Mouse (Mus musculus): ENCODE results near the gene Shb. TPM values are rescaled to one million over a fixed set of nuclear protein-coding genes. Genes with fewer than 3 reads are reported as not detected.
A peak's percentile ranks its signal among the peaks of the same experiment; 100 is the strongest.

Gene Shb
- polyA plus RNA-seq, 1 experiment from 2014 or later: 7.2 TPM

DNA sequence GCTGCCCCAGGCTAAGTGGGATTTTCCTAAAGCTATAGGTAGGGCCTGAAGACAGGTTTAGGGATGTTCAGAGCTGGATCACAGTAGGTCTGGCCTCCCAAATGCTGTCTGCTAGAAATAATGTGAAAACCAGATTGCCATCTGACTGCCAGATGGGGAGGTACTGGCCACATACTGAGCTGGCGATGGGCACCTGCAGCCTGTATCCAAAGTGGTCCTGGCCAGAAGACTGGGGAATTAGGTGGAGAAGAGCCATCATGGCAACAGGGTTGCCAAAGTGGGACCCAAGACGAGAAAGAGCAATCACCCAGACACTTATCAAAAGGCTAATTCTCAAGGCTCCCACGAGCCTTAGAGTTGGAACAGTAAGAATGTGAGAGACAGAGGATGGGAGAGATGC, 6.1 kb downstream of the Shb start:
- ATAC-seq: no peak

DNA sequence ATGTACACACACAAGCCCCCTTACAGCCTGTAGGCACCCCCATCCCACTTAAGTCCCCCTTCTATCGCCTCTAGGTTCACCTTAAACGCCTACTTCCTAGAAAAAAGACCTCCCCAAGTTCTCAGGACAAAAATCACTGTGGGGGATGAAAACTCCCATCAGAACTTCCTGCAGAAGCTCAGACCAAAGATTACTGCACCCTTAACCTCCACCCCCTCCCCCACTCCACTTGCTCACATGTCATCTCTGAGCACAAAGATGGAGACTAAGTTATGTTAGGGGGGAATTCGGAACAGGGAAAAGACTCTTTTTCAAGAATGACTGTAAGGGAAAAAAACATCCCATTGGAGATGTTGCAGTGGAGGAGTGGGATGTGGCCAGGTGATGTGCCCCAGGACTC, 6.7 kb downstream of the Shb start:
- no peak overlapping the region for H3K27ac ChIP-seq
- peak overlapping the region; percentile 83 for H3K4me2 ChIP-seq
- 0 out of 2 replicates have a peak overlapping the region, but pooled peaks have one; percentile 30 for H3K9ac ChIP-seq
- ATAC-seq: no peak
- H3K9me3 ChIP-seq (replicated peaks): no peaks in the 10 kb centered on the region
- H3K4me3 ChIP-seq: peak overlapping the region; percentile 85; the same call in 1 of the 2 replicates
- H3K36me3 ChIP-seq (ENCODE audit: poor library complexity, severe bottlenecking): peaks cover 13% of the 10 kb centered on the region; the same call in 1 of the 2 replicates
- H3K4me1 ChIP-seq: peaks cover 77% of the 10 kb centered on the region
- 92% methylated on average over 3 of the region's 3 CpGs for WGBS
- no peaks in the 10 kb centered on the region for H3K27me3 ChIP-seq

More for the DNA sequence above, 6.1 kb downstream of the Shb start:
- no peaks in the 10 kb centered on the region for H3K27me3 ChIP-seq
- H3K27ac ChIP-seq: no peak overlapping the region
- peak overlapping the region; percentile 85 for H3K4me3 ChIP-seq
- H3K9me3 ChIP-seq (replicated peaks): no peaks in the 10 kb centered on the region
- peaks cover 80% of the 10 kb centered on the region for H3K4me1 ChIP-seq
- peaks cover 10% of the 10 kb centered on the region; the same call in 1 of the 2 replicates for H3K36me3 ChIP-seq (ENCODE audit: poor library complexity, severe bottlenecking)
- peak overlapping the region; percentile 30 for H3K9ac ChIP-seq
- H3K4me2 ChIP-seq: peak overlapping the region; percentile 83
- WGBS: 93% methylated on average over 3 of the region's 3 CpGs

DNA sequence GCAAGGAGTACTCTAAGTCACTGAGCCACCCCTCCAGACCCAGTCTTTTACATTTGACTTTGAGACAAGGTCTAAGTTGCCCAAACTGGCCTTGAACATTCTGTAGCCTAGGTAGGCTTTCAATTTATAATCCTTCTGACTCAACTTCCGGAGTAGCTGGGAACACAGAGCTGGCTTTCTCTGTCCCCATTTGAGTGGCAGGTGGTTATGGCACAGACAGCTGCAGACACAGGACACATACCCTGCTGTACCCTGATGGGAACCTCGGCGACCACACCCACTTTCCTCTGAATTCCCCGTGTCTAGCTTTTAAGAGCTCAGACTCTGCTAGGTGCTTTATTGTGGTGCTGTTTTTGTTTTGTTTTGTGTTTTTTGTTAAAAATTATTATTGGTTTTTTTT, 7.7 kb downstream of the Shb start:
- H3K27me3 ChIP-seq: no peaks in the 10 kb centered on the region
- no peak overlapping the region for H3K4me3 ChIP-seq
- WGBS: 88% methylated on average over 4 of the region's 4 CpGs
- H3K4me1 ChIP-seq: peaks cover 75% of the 10 kb centered on the region
- no peaks in the 10 kb centered on the region for H3K9me3 ChIP-seq (replicated peaks)
- no peak overlapping the region for H3K4me2 ChIP-seq
- ATAC-seq: no peak
- no peak overlapping the region for H3K9ac ChIP-seq
- peaks cover 13% of the 10 kb centered on the region; the same call in 1 of the 2 replicates for H3K36me3 ChIP-seq (ENCODE audit: poor library complexity, severe bottlenecking)
- no peak overlapping the region for H3K27ac ChIP-seq

DNA sequence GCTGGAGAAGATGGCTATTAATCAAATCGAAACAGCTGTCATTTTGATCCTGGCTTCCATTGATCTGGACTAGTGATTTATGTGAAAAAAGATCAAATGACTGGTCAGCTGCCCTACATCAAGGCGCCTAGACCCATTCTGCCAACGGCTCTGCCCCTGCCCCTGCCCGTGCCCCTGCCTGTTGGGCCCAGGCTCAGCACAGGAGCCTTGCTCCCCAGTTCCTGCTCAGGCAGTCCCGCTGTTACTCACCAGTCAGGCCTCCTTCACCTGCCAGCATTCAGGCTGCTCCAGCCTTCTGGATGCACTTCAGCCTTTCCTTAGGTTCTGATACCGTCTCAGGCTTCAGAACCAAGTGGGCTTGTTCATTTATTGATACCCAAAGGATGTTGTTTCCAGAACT, 8.9 kb downstream of the Shb start:
- Histone ChIP-seq H3K4me3 (no peak overlapping the region), H3K4me1 (peaks cover 65% of the 10 kb centered on the region), H3K4me2 (0 out of 2 replicates have a peak overlapping the region, but pooled peaks have one; percentile 15), H3K9me3 (replicated peaks) (no peaks in the 10 kb centered on the region), H3K27me3 (no peaks in the 10 kb centered on the region), H3K36me3 (ENCODE audit: poor library complexity, severe bottlenecking) (peaks cover 13% of the 10 kb centered on the region; the same call in 1 of the 2 replicates), H3K27ac (no peak overlapping the region), H3K9ac (no peak overlapping the region)
- WGBS: 85% methylated on average over 6 of the region's 6 CpGs
- no peak for ATAC-seq

DNA sequence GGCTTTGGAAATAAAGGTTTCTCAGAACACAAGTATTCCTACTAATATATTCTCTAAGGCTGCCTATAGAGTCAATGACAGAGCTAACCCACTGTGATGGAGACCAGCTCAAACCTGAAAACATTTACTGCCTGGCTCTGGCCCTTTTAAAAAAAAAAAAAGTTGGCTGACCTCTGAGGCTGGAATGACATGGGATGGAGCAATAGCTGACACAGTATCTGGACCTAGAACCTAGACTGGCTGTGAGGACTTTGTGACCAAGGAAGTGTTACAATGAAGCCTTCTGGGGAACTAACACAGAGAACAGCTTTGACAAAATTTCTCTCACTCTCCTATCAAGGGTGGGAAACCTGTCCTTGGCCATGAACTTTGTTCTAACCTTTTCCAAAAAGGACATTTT, 9.3 kb downstream of the Shb start:
- Histone ChIP-seq H3K4me2 (peak overlapping the region; percentile 7; the same call in 1 of the 2 replicates), H3K9ac (no peak overlapping the region), H3K4me1 (peaks cover 63% of the 10 kb centered on the region)

DNA sequence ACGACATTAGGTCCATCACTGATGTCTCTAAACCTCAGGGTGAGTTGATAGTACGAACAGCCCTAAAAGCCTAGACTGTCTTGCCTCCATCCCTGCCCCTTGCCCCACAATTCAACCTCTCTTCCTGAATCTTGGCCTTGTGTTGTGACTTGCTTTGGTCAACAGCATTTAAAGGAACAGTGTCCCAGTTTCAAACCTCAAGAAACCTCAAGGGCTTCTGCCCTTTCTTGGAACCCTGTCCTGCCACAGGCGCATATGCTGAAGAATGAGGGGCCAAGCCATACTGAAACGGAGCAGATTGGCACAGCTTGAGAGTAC, 9.7 kb downstream of the Shb start:
- Histone ChIP-seq H3K27ac (no peak overlapping the region), H3K4me1 (peaks cover 61% of the 10 kb centered on the region), H3K4me3 (no peak overlapping the region), H3K4me2 (peak overlapping the region; percentile 7), H3K9ac (no peak overlapping the region), H3K27me3 (no peaks in the 10 kb centered on the region), H3K9me3 (replicated peaks) (no peaks in the 10 kb centered on the region), H3K36me3 (ENCODE audit: poor library complexity, severe bottlenecking) (peaks cover 13% of the 10 kb centered on the region; the same call in 1 of the 2 replicates)
- no peak for ATAC-seq
- 84% methylated on average over 4 of the region's 4 CpGs for WGBS

More for the DNA sequence above, 9.3 kb downstream of the Shb start:
- no peak for ATAC-seq
- no peaks in the 10 kb centered on the region for H3K9me3 ChIP-seq (replicated peaks)
- no peaks in the 10 kb centered on the region for H3K27me3 ChIP-seq
- H3K27ac ChIP-seq: no peak overlapping the region
- no peak overlapping the region for H3K4me3 ChIP-seq
- H3K36me3 ChIP-seq (ENCODE audit: poor library complexity, severe bottlenecking): peaks cover 13% of the 10 kb centered on the region; the same call in 1 of the 2 replicates

DNA sequence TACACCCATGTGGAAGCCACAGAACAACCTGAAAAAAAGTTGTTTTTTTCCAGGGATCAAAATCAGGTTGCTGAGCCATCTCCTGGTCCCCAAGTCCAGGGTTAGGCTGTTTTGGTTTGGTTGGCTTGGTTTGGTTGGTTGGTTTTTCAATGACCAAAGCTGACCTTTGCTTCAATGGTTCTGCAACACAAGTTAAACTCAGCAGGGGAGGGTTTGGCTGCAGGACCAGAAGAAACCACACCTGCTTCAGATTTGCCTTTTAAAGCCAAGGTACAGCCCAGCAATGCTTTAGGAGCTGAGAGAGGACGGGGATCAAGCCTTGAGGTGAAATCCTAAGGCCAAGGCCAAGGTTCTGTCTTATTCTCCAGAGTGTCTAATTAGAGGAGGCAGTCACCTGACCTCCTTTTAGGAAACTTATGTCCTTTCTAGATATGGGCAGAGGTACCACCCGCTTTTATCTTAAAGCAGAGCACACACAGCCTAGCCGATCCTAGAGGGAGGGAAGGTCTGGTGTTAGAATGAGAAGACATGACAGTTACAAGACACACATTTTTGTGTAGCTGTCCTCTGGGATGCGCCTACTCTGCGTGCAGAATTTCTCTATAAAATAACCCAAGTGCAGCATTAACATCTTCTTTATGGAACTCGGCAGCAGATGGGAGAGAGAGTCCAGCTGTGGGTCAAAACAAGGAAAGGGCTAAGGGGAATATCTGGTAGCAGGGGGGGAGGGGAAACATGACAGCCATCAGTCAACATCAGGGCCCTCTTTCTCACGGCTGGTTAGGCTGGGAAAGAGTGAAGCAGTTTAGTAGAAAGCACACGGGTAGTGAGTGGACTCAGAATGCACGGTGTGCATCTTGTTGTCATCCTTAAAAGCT, 10.3 kb downstream of the Shb start:
- Histone ChIP-seq H3K36me3 (ENCODE audit: poor library complexity, severe bottlenecking) (peaks cover 13% of the 10 kb centered on the region; the same call in 1 of the 2 replicates), H3K9ac (no peak overlapping the region), H3K4me2 (no peak overlapping the region; the same call in 1 of the 2 replicates), H3K4me3 (no peak overlapping the region), H3K27ac (no peak overlapping the region), H3K4me1 (peaks cover 61% of the 10 kb centered on the region), H3K9me3 (replicated peaks) (no peaks in the 10 kb centered on the region), H3K27me3 (no peaks in the 10 kb centered on the region)
- WGBS: 71% methylated on average over 9 of the region's 9 CpGs
- ATAC-seq: no peak

DNA sequence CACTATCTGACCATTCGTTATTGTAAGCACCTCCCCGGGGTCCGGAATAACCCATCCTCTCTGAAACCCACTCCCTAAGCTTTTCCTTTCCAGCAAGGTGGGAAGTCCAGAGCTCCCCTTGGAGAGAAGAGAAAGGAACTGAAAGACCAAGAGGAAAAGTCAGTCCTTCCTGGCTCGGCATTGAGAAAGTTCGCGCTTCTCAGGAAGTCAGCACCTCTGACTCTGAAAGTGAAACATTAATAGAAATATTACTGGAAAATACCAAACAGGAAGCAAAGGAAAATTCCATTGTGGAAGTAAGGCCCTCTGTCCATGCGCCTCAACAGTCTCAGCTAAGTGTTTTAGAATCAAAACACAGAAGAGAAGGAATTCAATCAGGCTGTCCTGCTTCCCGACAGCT, 11.9 kb downstream of the Shb start:
- WGBS: 79% methylated on average over 8 of the region's 8 CpGs
- ATAC-seq: no peak
- Histone ChIP-seq H3K4me2 (no peak overlapping the region), H3K4me3 (no peak overlapping the region), H3K27ac (no peak overlapping the region), H3K36me3 (ENCODE audit: poor library complexity, severe bottlenecking) (peaks cover 7% of the 10 kb centered on the region; the same call in 1 of the 2 replicates), H3K27me3 (no peaks in the 10 kb centered on the region; the same call in 1 of the 2 replicates), H3K9ac (no peak overlapping the region), H3K9me3 (replicated peaks) (no peaks in the 10 kb centered on the region), H3K4me1 (peaks cover 61% of the 10 kb centered on the region)

DNA sequence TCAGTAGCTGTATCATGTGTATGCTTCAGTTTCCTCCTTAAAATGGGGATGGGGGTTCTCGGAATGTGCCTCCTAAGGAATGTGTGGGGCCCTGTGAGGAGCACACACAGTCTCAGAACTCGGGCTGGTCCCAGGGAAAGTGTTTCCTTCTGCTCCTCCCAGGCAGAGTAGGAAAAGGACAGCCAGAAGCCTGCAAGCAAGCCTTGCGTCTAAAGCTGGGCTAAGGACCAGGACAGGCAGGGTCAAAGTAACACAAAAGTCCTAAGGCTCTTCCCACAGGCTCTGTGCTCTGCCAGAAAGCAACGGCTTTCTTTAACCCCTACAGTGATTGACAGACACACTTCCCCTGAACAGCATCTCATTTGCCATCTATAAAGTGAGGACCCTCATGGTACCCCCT, 14.9 kb downstream of the Shb start:
- H3K9ac ChIP-seq: no peak overlapping the region
- H3K9me3 ChIP-seq (replicated peaks): no peaks in the 10 kb centered on the region
- H3K4me1 ChIP-seq: peaks cover 65% of the 10 kb centered on the region
- no peak overlapping the region for H3K4me3 ChIP-seq
- H3K4me2 ChIP-seq: no peak overlapping the region
- peaks cover 3% of the 10 kb centered on the region; the same call in 1 of the 2 replicates for H3K36me3 ChIP-seq (ENCODE audit: poor library complexity, severe bottlenecking)
- H3K27me3 ChIP-seq: no peaks in the 10 kb centered on the region; the same call in 1 of the 2 replicates
- H3K27ac ChIP-seq: no peak overlapping the region
- WGBS: 59% methylated on average over 4 of the region's 4 CpGs
- ATAC-seq: no peak

DNA sequence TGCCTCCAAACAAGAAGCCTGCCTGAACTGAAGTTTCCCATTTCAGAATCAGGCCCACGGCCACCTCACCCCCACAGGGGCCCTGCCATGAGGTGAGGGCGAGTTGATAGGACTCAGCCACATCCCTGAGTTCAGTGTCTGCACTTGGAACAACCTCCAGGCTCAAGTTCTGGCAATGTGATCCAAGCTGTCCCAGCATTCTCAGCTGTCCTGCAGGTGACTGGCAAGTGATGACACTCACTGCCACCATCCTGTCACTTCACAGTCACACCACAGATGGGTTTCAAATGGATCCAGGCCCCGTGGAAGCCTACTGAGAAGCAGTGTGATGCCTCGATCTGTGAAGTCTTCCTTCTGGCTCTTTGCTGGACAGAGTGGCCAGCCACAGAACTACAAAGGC, 16.4 kb downstream of the Shb start:
- H3K4me1 ChIP-seq: peaks cover 53% of the 10 kb centered on the region
- no peak overlapping the region for H3K27ac ChIP-seq
- H3K9me3 ChIP-seq (replicated peaks): no peaks in the 10 kb centered on the region
- no peaks in the 10 kb centered on the region; the same call in 1 of the 2 replicates for H3K27me3 ChIP-seq
- WGBS: 74% methylated on average over 4 of the region's 4 CpGs
- H3K36me3 ChIP-seq (ENCODE audit: poor library complexity, severe bottlenecking): peaks cover 3% of the 10 kb centered on the region; the same call in 1 of the 2 replicates
- no peak for ATAC-seq
- no peak overlapping the region for H3K4me3 ChIP-seq
- H3K4me2 ChIP-seq: no peak overlapping the region
- H3K9ac ChIP-seq: no peak overlapping the region

DNA sequence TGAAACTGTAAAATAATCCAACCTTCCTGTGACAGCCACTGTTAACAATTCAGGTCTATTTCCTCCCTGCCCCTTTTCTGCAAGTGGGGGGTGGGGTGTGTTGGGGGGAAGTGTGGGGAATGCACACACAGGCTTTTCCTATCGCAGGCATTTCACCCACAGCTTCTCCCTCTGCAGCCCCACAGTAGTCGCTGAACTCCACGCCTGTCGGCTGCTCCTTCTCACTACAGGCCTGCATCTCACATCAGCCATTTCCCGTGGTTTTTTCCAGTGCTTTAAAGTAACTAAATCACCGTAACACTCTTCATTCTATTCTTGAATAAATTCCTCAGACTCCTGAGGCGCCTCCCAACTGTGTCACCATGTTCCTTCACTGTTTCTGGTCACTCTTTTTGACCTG, 17.9 kb downstream of the Shb start:
- WGBS: 9% methylated on average over 7 of the region's 7 CpGs
- peak overlapping the region; percentile 35 for H3K9ac ChIP-seq
- H3K4me1 ChIP-seq: peaks cover 65% of the 10 kb centered on the region
- no peaks in the 10 kb centered on the region; the same call in 1 of the 2 replicates for H3K27me3 ChIP-seq
- H3K9me3 ChIP-seq (replicated peaks): no peaks in the 10 kb centered on the region
- H3K4me2 ChIP-seq: peak overlapping the region; percentile 38
- H3K27ac ChIP-seq: peak overlapping the region; percentile 62
- no peaks in the 10 kb centered on the region for H3K36me3 ChIP-seq (ENCODE audit: poor library complexity, severe bottlenecking)
- ATAC-seq: no peak
- H3K4me3 ChIP-seq: 0 out of 2 replicates have a peak overlapping the region, but pooled peaks have one; percentile 5

DNA sequence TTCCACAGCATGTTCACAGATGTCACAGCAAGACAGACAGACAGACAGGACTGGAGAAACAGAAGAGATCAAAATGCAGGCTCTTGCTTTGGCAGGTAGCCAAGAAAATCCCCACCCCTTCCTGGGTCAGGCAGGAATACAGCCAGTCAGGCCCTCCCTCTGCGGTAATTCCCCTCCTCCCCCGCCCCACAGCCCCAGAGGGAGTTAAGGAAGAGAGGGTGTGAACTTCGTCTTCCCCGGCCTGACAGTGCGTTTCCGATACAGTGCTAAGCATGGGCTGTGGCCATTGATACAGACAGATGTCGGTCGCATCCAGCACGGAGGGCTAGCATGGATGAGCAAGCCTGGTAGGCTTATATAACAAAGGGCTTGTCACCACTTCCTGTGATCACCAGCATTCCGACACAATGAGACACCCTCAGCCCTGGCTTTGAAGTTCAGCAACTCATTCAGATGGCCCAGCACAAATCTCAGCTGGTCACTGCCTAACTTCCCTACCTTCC, 18.4 kb downstream of the Shb start:
- peak; percentile 67 for ATAC-seq
- Histone ChIP-seq H3K4me3 (peak overlapping the region; percentile 5; the same call in 1 of the 2 replicates), H3K27ac (peak overlapping the region; percentile 62), H3K4me2 (peak overlapping the region; percentile 38), H3K4me1 (peaks cover 71% of the 10 kb centered on the region), H3K27me3 (no peaks in the 10 kb centered on the region; the same call in 1 of the 2 replicates), H3K9me3 (replicated peaks) (no peaks in the 10 kb centered on the region), H3K36me3 (ENCODE audit: poor library complexity, severe bottlenecking) (no peaks in the 10 kb centered on the region), H3K9ac (peak overlapping the region; percentile 35; the same call in 1 of the 2 replicates)
- WGBS: 2% methylated on average over 10 of the region's 10 CpGs
